Mouse (Mus musculus) kidney, adult 8-10 months (tissue): ENCODE measurements around the gene Klhdc10.

Experiments
- DNase-seq, 2 experiments: peaks; one replicate each; pipeline ENCODE4 v3.0.0; 2022

Klhdc10 gene

GRCm38 (mm10) chr6:30471706-30472105 lies 70.0 kb downstream of the Klhdc10 start:
- DNase-seq: no peak

GRCm38 (mm10) chr6:30476025-30476765 lies 74.5 kb downstream of the Klhdc10 start:
- DNase-seq: no peak

- no peak for DNase-seq
These were observed 75.6 kb downstream of the Klhdc10 start for GRCm38 (mm10) chr6:30477210-30477714.

- DNase-seq: no peak
These were observed 76.1 kb downstream of the Klhdc10 start for GRCm38 (mm10) chr6:30477784-30478183.

- no peak for DNase-seq
These were observed 77.8 kb downstream of the Klhdc10 start for GRCm38 (mm10) chr6:30479418-30479817.

- DNase-seq: no peak
These were observed 81.2 kb downstream of the Klhdc10 start for GRCm38 (mm10) chr6:30482908-30483307.

GRCm38 (mm10) chr6:30486504-30486903 lies 84.8 kb downstream of the Klhdc10 start:
- DNase-seq: no peak

GRCm38 (mm10) chr6:30499049-30499448 lies 97.4 kb downstream of the Klhdc10 start:
- DNase-seq: no peak
